Mouse (Mus musculus) urinary bladder, adult 18-20 months (tissue): Measurements from ENCODE around the gene 1700022I11Rik.
A peak's percentile ranks its signal among the peaks of the same experiment; 100 is the strongest.

Experiments
- DNase-seq, 2 experiments: peaks; one replicate each; pipeline ENCODE4 v3.0.0; 2022; ENCODE audit warnings: low spot score in 2 of 2, mixed read lengths in 2 of 2

The 1700022I11Rik gene

GRCm38 (mm10) chr4:42969304-42969703 is at the start of gene 1700022I11Rik:
TSS of gene 1700022I11Rik (plus strand) at chr4:42969604.
- DNase-seq = no peak

GRCm38 (mm10) chr4:42920726-42921125 is 48.7 kb upstream of the 1700022I11Rik start:
- no peak for DNase-seq

GRCm38 (mm10) chr4:42921536-42921935 is 47.9 kb upstream of the 1700022I11Rik start:
- DNase-seq = no peak

- DNase-seq = no peak
Observed at GRCm38 (mm10) chr4:42922056-42922455, 47.3 kb upstream of the 1700022I11Rik start.

GRCm38 (mm10) chr4:42922461-42922860 is 46.9 kb upstream of the 1700022I11Rik start:
- no peak for DNase-seq

- no peak for DNase-seq
Observed at GRCm38 (mm10) chr4:42924095-42924710, 45.2 kb upstream of the 1700022I11Rik start.

- no peak for DNase-seq
Observed at GRCm38 (mm10) chr4:42928209-42928608, 41.2 kb upstream of the 1700022I11Rik start.

- no peak for DNase-seq
Observed at GRCm38 (mm10) chr4:42928952-42929351, 40.5 kb upstream of the 1700022I11Rik start.

GRCm38 (mm10) chr4:42932229-42932969 is 37.0 kb upstream of the 1700022I11Rik start:
- DNase-seq = no peak

- peak; percentile 33 to 52 for DNase-seq
Observed at GRCm38 (mm10) chr4:42933630-42934029, 35.8 kb upstream of the 1700022I11Rik start.

GRCm38 (mm10) chr4:42941396-42941795 is 28.0 kb upstream of the 1700022I11Rik start:
- no peak for DNase-seq

- DNase-seq = no peak
Observed at GRCm38 (mm10) chr4:42943341-42943740, 26.1 kb upstream of the 1700022I11Rik start.

GRCm38 (mm10) chr4:42944185-42944584 is 25.2 kb upstream of the 1700022I11Rik start:
- DNase-seq = no peak

GRCm38 (mm10) chr4:42945043-42945442 is 24.4 kb upstream of the 1700022I11Rik start:
- no peak for DNase-seq

GRCm38 (mm10) chr4:42945445-42945844 is 24.0 kb upstream of the 1700022I11Rik start:
- DNase-seq = no peak

- no peak for DNase-seq
Observed at GRCm38 (mm10) chr4:42945952-42946351, 23.5 kb upstream of the 1700022I11Rik start.

- DNase-seq = no peak
Observed at GRCm38 (mm10) chr4:42946733-42947290, 22.6 kb upstream of the 1700022I11Rik start.

GRCm38 (mm10) chr4:42948527-42948926 is 20.9 kb upstream of the 1700022I11Rik start:
- no peak for DNase-seq

- DNase-seq = no peak
Observed at GRCm38 (mm10) chr4:42949051-42949675, 20.2 kb upstream of the 1700022I11Rik start.

GRCm38 (mm10) chr4:42949676-42950051 is 19.7 kb upstream of the 1700022I11Rik start, which contains the start of gene Dnajb5:
TSS of gene Dnajb5 (plus strand) at chr4:42949814.
- peak; percentile 94 to 99 for DNase-seq

- DNase-seq = peak; percentile 69 to 79
Observed at GRCm38 (mm10) chr4:42950065-42950558, 19.3 kb upstream of the 1700022I11Rik start.
